Mouse (Mus musculus) layer of hippocampus, postnatal 10 days (tissue): Measurements from ENCODE around the gene Wdfy4. TPM values are rescaled to one million over a fixed set of nuclear protein-coding genes. Genes with fewer than 3 reads are reported as not detected.

ENCODE experiments used
- DNase-seq, 2 experiments: peaks; one replicate each; pipeline ENCODE4 v3.0.0; 2021; ENCODE audit warnings: low spot score in 2 of 2
- long read RNA-seq: library from polyadenylated mRNA; stranded (forward); transcript quantifications from one replicate; pipeline ENCODE4 v2.0.0, GENCODE M21; 2023
- total RNA-seq, 2 experiments: library from RNA; stranded (reverse); gene quantifications; 2 replicates each; pipeline ENCODE4 v1.2.3; 2021

The Wdfy4 gene
- total RNA-seq: 1 to 10 TPM; 1.9 TPM
- long read RNA-seq: 0 reads

- DNase-seq: no peak
Observed at GRCm38 (mm10) chr14:33185068-33185800, at the start of gene Wdfy4. TSS of gene Wdfy4 (minus strand) at chr14:33185508.

GRCm38 (mm10) chr14:33232048-33232447 lies 46.7 kb upstream of the Wdfy4 start:
- no peak for DNase-seq

DNA sequence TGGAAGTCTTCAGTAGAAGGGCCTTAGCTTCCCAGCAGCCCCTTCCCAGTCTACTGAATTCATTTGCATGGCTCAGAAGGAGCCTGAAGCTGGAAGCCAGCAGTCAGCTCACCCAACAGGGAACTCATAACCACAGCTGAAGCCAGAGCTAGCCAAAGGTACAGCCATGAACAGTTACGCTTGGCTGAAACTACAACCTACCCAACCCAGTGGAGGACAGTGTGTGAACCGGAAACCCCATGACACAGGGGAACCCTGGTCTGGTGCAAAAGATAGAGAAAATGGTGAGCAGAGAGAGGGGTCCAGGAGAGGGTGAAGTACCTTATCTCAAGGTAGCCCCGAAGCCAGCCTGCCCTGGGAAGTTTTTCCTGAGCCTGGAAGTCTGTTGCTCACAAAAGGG lies 46.0 kb upstream of the Wdfy4 start:
- DNase-seq: no peak

DNA sequence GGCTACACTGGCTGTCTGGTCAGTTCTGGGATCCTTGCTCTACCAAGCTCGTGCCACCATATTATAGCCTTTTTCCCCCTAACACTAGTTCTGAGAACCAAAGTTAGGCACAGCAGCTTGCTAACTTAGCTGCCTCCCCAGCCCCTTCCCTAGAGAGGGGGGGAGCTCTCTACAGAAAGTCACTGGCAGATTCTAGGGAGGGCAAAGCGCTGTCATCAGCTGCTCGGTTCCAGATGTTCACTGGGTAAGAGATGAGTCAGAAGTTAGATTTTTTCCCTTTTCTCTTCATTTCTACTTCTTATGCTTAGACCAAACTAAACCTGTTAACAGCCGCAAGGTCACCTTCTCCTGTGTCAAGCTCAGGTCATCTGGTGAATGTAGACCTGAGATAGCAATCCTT lies 45.4 kb upstream of the Wdfy4 start:
- DNase-seq: no peak

DNA sequence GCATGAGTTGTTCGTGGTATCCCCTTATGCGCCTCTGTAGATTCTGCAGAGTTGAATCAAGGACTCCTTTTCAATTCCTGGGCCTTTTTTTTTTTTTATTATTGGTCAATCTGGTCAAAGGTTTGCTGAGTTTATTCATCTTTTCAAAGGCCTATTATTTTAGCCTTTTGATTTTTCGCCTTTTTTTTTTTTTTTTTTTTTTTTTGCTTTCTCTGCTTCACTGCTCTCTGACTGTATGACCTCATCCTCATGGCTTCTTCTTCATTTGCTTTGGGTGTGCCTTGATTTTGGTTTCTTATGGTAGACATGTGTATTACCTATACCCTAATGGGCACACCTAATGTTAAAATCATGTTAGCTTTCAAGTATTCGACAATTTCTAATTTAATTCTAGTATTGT lies 39.9 kb upstream of the Wdfy4 start:
- DNase-seq: no peak

DNA sequence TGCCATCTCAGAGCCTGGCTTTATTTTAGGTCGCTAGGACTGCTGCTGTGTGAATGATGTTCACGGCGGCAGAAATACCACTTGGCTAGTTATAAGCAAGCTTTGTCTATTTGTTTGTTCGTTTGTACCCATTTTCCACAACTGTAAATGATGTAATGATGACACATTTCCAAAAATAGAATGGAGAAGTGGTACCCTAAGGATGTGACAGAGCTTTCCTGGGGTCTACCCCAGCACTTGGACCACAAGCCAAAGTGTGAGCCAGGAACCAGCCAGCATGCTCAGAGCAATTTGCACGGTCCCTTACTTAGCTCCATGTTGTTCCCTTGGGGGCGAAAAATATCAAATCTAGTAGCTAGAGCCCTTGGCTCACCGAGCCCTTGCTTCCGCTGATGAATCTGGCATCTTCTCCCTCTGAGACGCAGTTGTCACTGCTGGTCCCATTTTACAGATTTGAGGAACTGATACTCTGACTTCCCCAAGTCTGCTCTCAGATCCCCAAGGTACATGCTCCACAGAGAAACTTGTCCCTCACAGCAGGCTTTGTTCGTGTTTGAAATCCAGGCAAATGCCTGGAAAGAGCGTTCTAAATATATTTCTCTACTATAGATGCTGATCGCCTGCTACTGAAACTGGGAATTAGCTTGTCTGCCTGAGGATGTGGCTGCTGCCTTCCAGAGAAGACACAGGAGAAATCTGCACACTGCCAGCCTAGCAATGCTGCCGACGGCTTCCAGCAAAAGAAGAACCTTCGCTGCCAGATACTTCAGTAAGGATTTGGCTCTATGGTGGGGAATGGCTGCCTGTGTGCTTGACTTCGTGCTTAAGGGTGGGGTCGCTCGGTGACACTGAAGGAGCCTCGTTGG lies 31.3 kb upstream of the Wdfy4 start:
- no peak for DNase-seq

DNA sequence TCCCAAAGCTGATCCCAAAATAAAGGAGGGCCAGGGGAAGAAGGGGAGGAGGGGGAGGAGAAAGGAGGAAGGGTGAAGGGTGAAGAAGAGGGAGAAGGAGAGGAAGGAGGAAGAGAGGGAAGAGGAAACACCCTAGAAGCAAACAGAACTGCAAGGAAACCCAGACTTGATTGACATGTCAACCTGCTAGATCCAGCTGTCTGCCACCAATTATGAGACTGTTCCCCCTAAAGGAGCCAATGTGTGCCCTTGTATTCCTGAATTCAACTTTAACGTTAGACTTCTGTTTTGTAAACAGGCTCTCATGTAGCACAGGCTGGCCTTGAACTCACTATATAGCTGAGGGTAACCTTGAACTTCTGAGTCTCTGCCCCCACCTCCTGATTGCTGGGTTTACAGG lies 29.9 kb upstream of the Wdfy4 start:
- DNase-seq: no peak

DNA sequence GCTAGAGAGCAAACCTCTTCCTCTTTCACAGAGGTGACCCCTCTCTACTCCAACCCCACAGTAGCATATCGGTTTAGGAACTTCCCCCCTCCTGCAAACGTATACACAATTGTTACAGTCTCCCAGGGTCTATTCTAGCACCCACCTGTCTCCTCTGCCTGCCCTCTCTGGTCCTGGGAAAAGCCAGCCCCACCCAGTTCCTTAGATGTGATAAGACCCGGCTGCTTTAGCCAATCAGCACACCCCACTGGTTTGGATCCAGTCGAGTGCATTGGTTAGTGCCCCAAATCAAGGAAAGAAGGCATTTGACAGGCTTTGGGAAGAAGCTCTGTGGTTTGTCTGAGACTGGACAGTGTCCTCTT lies 29.4 kb upstream of the Wdfy4 start:
- no peak for DNase-seq

DNA sequence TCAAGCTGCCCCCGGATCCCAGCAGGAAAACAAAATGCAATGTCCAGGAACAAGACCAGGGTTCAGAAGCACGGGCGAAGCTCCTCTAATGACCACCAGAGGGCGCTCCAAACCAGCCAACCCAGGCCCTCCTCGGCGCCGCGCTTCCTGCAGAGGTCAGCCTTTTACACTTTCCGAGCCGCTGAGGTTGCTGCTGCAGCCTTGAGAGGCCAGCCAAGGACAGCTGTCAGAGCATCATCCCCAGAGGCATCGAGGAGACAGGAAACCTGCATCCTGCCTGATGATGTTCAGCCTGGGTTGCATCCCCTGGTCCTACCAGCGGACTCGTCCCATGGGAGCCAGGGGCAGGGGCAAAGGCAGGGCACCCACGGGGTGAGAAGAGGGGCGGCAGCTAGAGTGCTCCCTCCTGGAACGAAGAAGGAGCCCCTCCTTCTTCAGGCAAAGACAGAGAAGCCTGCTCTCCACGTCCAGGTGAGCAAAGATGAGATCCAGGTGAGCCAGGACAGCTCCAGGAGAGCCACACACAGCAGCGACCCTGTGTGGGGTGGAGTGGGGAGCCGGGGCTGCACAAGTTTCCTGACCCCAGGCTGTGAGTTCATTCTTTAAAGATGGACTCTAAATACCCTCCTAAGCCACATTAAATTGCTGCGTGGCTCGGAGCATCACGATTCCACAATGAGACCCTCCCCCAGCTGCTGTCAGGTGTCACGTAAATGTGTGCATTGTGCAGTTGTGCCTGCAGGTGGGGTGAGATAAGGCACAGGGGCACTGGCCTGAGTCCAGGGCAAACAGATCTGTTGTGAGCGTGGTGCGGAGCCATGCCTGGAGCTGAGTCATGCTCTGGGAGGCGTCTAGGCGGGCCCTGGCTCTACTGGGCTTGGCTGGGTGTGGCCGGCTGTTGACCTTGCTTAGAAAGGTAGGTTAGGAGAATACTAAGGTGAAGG lies 28.8 kb upstream of the Wdfy4 start, which contains the start of gene Arhgap22:
Gene Arhgap22 (plus strand): TSS at position 204 of the 944 bp plus-strand sequence.
- DNase-seq: peak; percentile 92

GRCm38 (mm10) chr14:33212958-33213309 lies 27.6 kb upstream of the Wdfy4 start:
- no peak for DNase-seq

- DNase-seq: no peak
Observed at GRCm38 (mm10) chr14:33212271-33212957, 27.1 kb upstream of the Wdfy4 start.

- DNase-seq: no peak
Observed at GRCm38 (mm10) chr14:33210806-33211205, 25.5 kb upstream of the Wdfy4 start.

GRCm38 (mm10) chr14:33208331-33208730 lies 23.0 kb upstream of the Wdfy4 start:
- DNase-seq: no peak

DNA sequence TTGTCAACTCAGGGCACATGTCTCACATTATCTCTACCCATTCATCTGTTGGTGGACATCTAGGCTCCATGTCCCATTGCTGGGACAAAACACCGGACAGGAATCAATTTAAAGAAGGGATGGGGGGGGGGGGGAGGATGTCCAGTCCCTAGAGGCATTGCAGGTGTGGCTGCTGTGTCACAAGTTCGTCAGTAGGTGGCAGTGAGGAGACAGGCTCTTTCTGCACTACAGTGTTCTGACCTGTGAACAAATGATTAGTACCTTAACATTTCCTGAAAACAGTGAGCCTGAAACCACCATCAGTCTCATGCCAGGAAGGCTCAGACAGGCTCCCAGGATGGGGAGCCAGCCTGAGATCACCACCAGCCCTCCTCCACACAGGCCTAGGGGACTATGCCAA lies 21.7 kb upstream of the Wdfy4 start:
- DNase-seq: no peak

- peak; percentile 16 to 31 for DNase-seq
Observed at GRCm38 (mm10) chr14:33205280-33205965, 20.1 kb upstream of the Wdfy4 start.

- DNase-seq: no peak
Observed at GRCm38 (mm10) chr14:33203777-33204176, 18.5 kb upstream of the Wdfy4 start.

DNA sequence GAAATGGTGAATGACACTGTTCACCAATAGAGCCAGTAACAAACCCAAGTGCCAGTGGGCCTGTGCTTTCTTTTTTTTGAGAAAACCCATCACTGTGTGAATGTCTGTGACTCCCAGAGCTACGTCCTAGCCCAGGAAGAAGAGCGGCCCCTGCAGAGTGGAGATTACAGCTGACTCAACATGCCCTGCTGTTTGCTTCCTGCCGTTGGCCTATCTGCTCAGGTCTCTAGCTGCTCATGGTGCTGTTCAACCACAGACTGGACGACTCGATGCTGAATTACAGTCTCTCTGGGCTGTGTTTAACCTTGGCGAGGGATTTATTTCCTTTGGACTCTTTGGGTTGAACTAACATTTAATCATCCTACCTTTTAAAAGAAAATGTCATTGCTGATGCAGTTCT lies 17.6 kb upstream of the Wdfy4 start:
- no peak for DNase-seq

GRCm38 (mm10) chr14:33202161-33202560 lies 16.9 kb upstream of the Wdfy4 start:
- no peak for DNase-seq

- no peak for DNase-seq
Observed at GRCm38 (mm10) chr14:33194241-33194640, 8.9 kb upstream of the Wdfy4 start.

DNA sequence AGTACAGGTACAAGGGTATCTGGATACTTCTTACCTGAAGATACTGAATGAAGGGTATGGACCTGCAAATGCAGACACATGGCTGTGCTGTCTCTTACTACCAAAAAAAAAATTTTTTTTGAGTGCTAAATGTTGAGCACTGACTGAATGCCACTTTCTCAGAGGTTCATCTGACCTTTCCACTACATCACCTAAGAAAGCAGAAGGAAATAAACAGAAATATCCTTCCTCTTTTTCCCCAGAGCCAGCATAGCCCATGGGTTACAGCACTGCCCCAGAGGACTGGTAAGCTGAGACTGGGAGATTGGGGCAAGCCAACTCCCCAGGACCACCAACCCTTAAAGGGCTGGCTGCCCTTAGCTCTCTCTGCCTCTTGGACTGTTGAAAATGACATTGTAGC lies 8.5 kb upstream of the Wdfy4 start:
- no peak for DNase-seq
